Mouse (Mus musculus): ENCODE results near the gene Ly86.

The Ly86 gene

DNA sequence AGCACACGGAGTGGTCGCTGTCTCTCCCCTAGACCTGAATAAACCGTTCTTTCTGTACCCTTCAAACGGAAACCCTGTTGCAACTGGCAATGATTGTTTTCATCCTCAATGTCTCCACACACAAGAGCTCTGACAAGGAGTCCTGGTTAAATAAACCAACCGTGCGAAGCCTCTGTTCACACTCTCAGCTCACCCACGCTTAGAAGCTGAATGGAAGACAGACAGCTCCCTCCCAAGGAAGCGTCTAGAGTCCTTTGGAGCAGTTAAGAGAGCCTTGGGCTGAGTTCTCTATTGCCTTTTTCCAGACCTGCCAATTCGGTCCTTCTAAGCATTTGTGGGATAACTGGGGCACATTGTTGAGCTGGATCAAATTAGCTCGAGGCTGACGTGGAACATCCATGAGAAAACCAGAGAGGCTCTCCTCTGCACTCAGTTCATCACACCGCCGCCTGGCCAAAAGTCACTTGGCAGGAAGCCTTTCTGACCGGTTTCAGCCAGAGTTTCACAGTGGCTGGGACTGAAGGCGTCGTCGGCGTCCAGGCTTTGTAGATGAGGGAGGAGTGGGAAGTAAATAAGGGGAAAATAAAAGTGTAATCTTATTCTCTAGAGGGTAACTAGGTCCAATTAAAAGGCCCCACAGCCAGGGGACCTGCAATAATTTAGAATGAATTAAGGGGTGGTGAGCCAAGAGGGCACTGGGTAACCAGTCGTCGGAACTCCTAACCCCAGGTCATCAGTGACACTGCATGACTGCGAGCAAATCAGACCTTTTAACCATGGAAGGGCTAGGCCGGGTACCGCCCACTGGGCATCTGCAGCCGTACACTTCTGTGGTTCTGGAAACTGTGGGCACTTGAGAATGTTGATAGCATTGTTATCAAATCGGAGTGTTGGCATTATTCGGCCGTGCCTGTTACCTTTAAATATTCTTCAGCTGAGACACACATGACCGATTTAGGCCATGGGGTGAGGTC, 115.2 kb downstream of the Ly86 start:
- DNase-seq, result no peak

DNA sequence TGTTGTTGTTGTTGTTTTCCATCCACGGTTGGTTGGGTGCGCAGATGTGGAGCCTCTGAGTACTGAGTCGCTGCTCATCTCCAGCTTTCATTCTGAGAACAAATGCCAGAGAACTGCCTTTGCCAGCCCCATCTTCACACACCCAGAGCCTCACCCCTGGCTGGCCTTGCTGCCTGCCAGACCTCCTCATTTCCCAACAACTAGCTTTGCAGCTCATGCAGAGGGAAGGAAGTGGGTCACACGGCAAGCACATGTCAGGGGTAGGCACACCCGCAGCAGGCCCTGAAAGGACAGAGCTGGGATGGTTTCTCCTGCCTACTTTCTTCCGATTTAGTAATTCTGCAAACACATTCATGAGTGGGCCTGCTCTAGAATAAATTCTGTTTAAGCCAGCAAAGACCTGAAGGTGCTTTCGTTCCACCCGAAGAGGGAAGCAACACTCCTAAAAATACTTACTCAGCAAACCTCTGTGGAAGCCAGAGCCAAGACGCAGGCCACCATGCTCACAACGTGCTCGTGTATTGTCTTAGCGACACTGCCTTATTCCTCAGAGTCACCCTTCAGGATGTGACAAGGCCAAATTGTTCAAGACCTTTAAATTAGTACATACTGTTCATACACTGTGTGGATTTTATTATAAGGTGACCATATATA, 117.2 kb downstream of the Ly86 start:
- DNase-seq, result no peak

DNA sequence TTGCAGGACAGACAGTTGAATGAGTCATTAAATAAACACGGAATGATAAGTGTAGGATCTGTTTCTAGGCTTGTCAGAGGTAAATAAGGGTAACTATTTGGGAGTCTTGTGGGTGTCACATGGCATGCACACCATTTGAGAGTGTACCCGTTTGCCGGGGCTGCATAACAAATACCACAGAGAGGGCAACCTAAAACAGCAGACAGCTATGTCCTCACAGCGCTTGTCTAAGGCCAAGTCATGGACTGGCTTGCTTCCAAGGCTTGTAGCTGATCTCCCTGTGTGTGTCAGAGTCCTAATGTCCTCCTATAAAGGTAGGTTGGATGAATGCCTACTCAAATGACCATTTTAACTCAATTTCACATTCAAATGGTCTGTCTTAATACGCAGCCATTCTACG, 120.7 kb downstream of the Ly86 start:
- no peak for DNase-seq

DNA sequence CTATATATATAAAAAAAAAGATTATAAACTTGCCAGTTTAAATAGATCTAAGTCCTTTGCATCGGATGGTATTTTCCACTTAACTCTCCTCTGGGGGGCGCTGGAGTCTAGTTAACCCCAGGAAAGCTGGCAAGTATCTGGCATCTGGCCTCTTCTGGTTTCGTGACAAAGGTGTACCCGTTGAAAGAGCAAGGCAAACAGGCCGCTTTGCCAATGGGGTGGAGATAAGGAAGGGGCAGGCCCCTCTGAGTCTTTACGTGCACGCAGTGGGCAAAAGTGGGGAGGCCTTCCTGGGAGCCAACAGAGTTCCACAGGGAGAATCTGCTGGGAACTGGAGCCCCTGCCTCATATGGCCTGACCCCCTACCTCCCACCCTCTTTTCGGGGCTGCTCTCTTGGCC, 122.8 kb downstream of the Ly86 start:
- DNase-seq, result peak; percentile 80

Data from thymus, postnatal 14 days (tissue).